ENCODE assay signal across 9 mouse cellular contexts in genomic region chr3:84479293-84480005, GRCm38 (mm10). TPM values are rescaled to one million over a fixed set of nuclear protein-coding genes. Genes with fewer than 3 reads are reported as not detected.
DNase-seq lines count a peak whose midpoint lies in the region; ATAC-seq and TF ChIP-seq lines count a peak whose summit lies in the region.
"Had no signal": no experiment of that assay in that cellular context is flagged by ENCODE, and none has a peak within 500 bp of the region (broad histone marks: within the 10 kb centered on the region; RNA-seq: fewer than 3 reads in every experiment).

No protein-coding gene starts in this region.

- no peak for TF ChIP-seq CTCF in hindbrain, postnatal 0 days (IDR thresholded peaks at IDR 0.05; ENCODE audit: low read depth)

- H3K4me2 ChIP-seq in hindbrain, postnatal 0 days (ENCODE audit: low read depth, low read length), result peak overlapping the region; percentile 96
- H3K4me2 ChIP-seq in limb, embryonic 15.5 days, result peak overlapping the region; percentile 99
- peak overlapping the region; percentile 98 for H3K4me2 ChIP-seq in midbrain, embryonic 14.5 days (ENCODE audit: low read length)

- no peaks in the 10 kb centered on the region for H3K4me1 ChIP-seq in hindbrain, postnatal 0 days (ENCODE audit: insufficient read depth, low read length)
- peaks cover 31% of the 10 kb centered on the region for H3K4me1 ChIP-seq in limb, embryonic 15.5 days
- H3K4me1 ChIP-seq in midbrain, embryonic 14.5 days (ENCODE audit: control insufficient read depth, insufficient read depth, low read length), result peaks cover 8% of the 10 kb centered on the region; the same call in 1 of the 2 replicates

- peak; percentile 40 for ATAC-seq in hindbrain, postnatal 0 days
- ATAC-seq in limb, embryonic 15.5 days (ENCODE audit: insufficient number of reproducible peaks, low FRiP score, low TSS enrichment, low read depth), result 0 out of 2 replicates have a peak, but pooled peaks have one; percentile 3
- ATAC-seq in midbrain, embryonic 14.5 days (ENCODE audit: low FRiP score, low TSS enrichment), result peak; percentile 57

- peak; percentile 32 to 33 for DNase-seq in left cerebral cortex, adult 18-20 months (ENCODE audit: low spot score in 2 of 2)
- DNase-seq in left cerebral cortex, adult 11 months (ENCODE audit: low spot score), result no peak
- peak; percentile 34 to 46 for DNase-seq in cerebellum, postnatal 14 days
- peak; percentile 60 for DNase-seq in gastrocnemius, postnatal 14 days
- DNase-seq in hindbrain, postnatal 0 days (ENCODE audit: low spot score), result peak; percentile 46
- DNase-seq in midbrain, embryonic 14.5 days, result peak; percentile 71
- DNase-seq in spleen, postnatal 4 days (ENCODE audit: low spot score in 2 of 2), result peak; percentile 82 to 89

- intact Hi-C loops in gastrocnemius, postnatal 14 days (cut with DNase I; ENCODE audit: low total_unique reads), result loop anchor here (10.0 kb wide), 1 partner anchor 125 kb away; no protein-coding TSS in a partner anchor

- under 1% methylated on average over 61 of the region's 61 CpGs for WGBS in hindbrain, postnatal 0 days
- WGBS in limb, embryonic 15.5 days, result under 1% methylated on average over 61 of the region's 61 CpGs
- under 1% methylated on average over 61 of the region's 61 CpGs for WGBS in midbrain, embryonic 14.5 days

- no peaks in the 10 kb centered on the region for H3K36me3 ChIP-seq in hindbrain, postnatal 0 days (ENCODE audit: insufficient read depth, low read length)
- H3K36me3 ChIP-seq in limb, embryonic 15.5 days, result no peaks in the 10 kb centered on the region
- no peaks in the 10 kb centered on the region for H3K36me3 ChIP-seq in midbrain, embryonic 14.5 days (ENCODE audit: control insufficient read depth, insufficient read depth, low read length)

- H3K9me3 ChIP-seq in hindbrain, postnatal 0 days (ENCODE audit: low read length), result no peaks in the 10 kb centered on the region
- no peaks in the 10 kb centered on the region for H3K9me3 ChIP-seq in limb, embryonic 15.5 days
- no peaks in the 10 kb centered on the region for H3K9me3 ChIP-seq in midbrain, embryonic 14.5 days (ENCODE audit: control insufficient read depth, low read length)

- H3K4me3 ChIP-seq in hindbrain, postnatal 0 days (ENCODE audit: low read length), result peak overlapping the region; percentile 78
- H3K4me3 ChIP-seq in limb, embryonic 15.5 days, result peak overlapping the region; percentile 62
- H3K4me3 ChIP-seq in midbrain, embryonic 14.5 days (replicated peaks; ENCODE audit: low read depth, low read length), result peak overlapping the region; percentile 65

- H3K27ac ChIP-seq in hindbrain, postnatal 0 days, result peak overlapping the region; percentile 58
- H3K27ac ChIP-seq in limb, embryonic 15.5 days, result no peak overlapping the region
- H3K27ac ChIP-seq in midbrain, embryonic 14.5 days (replicated peaks; ENCODE audit: low read depth, low read length), result no peak overlapping the region
- H3K27ac ChIP-seq: macrophage had no signal

- H3K9ac ChIP-seq in hindbrain, postnatal 0 days (replicated peaks; ENCODE audit: low read length), result peak overlapping the region; percentile 73
- H3K9ac ChIP-seq in limb, embryonic 15.5 days, result peak overlapping the region; percentile 56
- peak overlapping the region; percentile 77 for H3K9ac ChIP-seq in midbrain, embryonic 14.5 days (replicated peaks; ENCODE audit: low read length)

- peaks cover 5% of the 10 kb centered on the region; the same call in 1 of the 2 replicates for H3K27me3 ChIP-seq in hindbrain, postnatal 0 days (ENCODE audit: insufficient read depth, low read length)
- H3K27me3 ChIP-seq in limb, embryonic 15.5 days, result peaks cover 40% of the 10 kb centered on the region
- H3K27me3 ChIP-seq in midbrain, embryonic 14.5 days (ENCODE audit: control insufficient read depth, insufficient read depth, low read length), result peaks cover 34% of the 10 kb centered on the region

RNA-seq across cellular contexts. Expression of gene Fhdc1, which starts 0.8 kb away (rescaled TPM):
- total RNA-seq in left cerebral cortex, adult 18-20 months (2021), result 1 to 10 TPM; 4.6 to 6.1 TPM
- under 1 TPM; 0.24 to 0.55 TPM for total RNA-seq in gastrocnemius, postnatal 14 days (2021)
- 7.7 and 8.4 TPM in 2 replicates for total RNA-seq in hindbrain, postnatal 0 days (2014; rRNA removed)
- polyA plus RNA-seq in hindbrain, postnatal 0 days (2015; fragmentation: Nextera tagmentation; extraction: Ambion mirVana), result 3.2 and 3.5 TPM in 2 replicates
- 10.7 and 11.5 TPM in 2 replicates for polyA plus RNA-seq in limb, embryonic 15.5 days (2015; fragmentation: Nextera tagmentation; extraction: Ambion mirVana)
- 4.1 and 4.3 TPM in 2 replicates for polyA plus RNA-seq in midbrain, embryonic 14.5 days (2014; fragmentation: Nextera tagmentation; extraction: Ambion mirVana)

Comparison
In these comparisons a context has a peak if more than half of its experiments do, and no peak if none do; other contexts are left out.
1. ATAC-seq: peak in every context shown above with its lines; median percentile 57 in midbrain, embryonic 14.5 days; 40 in hindbrain, postnatal 0 days; 3 in limb, embryonic 15.5 days.